Mouse (Mus musculus): ENCODE measurements around the gene 1600015I10Rik.

DNA sequence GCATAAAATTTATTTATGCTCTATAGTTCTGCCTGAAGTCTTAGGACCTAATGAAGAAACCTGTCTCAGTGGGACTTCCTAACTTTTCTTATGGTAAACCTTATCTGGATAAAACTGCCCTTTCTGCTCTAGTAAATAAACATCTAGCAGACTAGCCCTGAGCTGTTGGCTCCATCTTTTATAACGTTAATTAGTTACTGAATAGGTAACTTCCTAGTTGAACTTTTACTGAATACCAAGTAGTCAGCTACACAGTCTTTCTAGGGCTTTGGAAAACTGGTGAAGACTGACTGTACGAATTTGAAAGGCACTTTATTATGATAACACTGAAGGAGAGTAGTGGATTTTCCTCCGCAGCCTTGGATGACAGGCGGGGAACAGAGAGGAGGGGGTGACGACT is 33.8 kb upstream of the 1600015I10Rik start:
- TF ChIP-seq POLR2A (IDR thresholded peaks at IDR 0.05; ENCODE audit: control insufficient read depth in 1 of 2, insufficient read depth in 1 of 2, low read depth in 1 of 2, low read length in 2 of 2, poor library complexity in 1 of 2) (no peak), POLR2AphosphoS5 (IDR thresholded peaks at IDR 0.05; ENCODE audit: borderline replicate concordance, low read depth, low read length) (no peak), CTCF (IDR thresholded peaks at IDR 0.05 in 2 of 3, conservative IDR thresholded peaks at IDR 0.05 in 1 of 3; ENCODE audit: control insufficient read depth in 1 of 3, insufficient read depth in 1 of 3, low read depth in 2 of 3, low read length in 3 of 3, poor library complexity in 1 of 3, severe bottlenecking in 1 of 3) (no peak), TAL1 (IDR thresholded peaks at IDR 0.05; ENCODE audit: low read length) (no peak), ZKSCAN1 (IDR thresholded peaks at IDR 0.05; ENCODE audit: low read depth, low read length) (no peak)
